Mouse (Mus musculus): ENCODE data around the gene Trex1. TPM values are rescaled to one million over a fixed set of nuclear protein-coding genes. Genes with fewer than 3 reads are reported as not detected.

Gene Trex1
- polyA plus RNA-seq, 1 experiment from 2014 or later, result 13.3 TPM

DNA sequence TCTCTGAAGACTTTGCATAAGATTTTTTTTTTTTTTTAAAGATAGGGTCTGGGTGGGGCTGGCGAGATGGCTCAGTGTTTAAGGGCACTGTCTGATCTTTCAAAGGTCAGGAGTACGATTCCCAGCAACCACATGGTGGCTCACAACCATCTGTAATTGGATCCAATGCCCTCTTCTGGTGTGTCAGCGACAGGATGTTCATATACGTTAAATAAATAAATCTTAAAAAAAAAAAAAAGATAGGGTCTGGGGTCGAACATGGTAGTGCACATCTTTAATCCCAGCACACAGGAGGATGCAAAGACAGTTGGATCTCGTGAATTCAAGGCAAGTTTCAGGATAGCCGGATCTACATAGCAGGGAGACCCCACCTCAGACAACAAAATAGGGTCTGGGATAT is 10.2 kb downstream of the Trex1 start:
- WGBS, result 74% methylated on average over 7 of the region's 7 CpGs
- Histone ChIP-seq H3K9me3 (ENCODE audit: control insufficient read depth, low read length) (no peaks in the 10 kb centered on the region), H3K4me1 (replicated peaks; ENCODE audit: control insufficient read depth, insufficient read depth) (no peaks in the 10 kb centered on the region), H3K4me2 (replicated peaks; ENCODE audit: low read depth) (no peak overlapping the region), H3K27me3 (ENCODE audit: control insufficient read depth, insufficient read depth, low read length) (no peaks in the 10 kb centered on the region), H3K36me3 (ENCODE audit: control insufficient read depth, insufficient read depth, low read length) (peaks cover 4% of the 10 kb centered on the region; the same call in 1 of the 2 replicates), H3K27ac (replicated peaks) (no peak overlapping the region), H3K9ac (ENCODE audit: low read length) (no peak overlapping the region), H3K4me3 (ENCODE audit: low read depth, low read length) (no peak overlapping the region)
- no peak for DNase-seq (ENCODE audit: low spot score)
- no peak for ATAC-seq (ENCODE audit: low FRiP score, low TSS enrichment)
- TF ChIP-seq CTCF (IDR thresholded peaks at IDR 0.05; ENCODE audit: low read depth) (no peak), EP300 (optimal IDR thresholded peaks at IDR 0.05) (no peak)

DNA sequence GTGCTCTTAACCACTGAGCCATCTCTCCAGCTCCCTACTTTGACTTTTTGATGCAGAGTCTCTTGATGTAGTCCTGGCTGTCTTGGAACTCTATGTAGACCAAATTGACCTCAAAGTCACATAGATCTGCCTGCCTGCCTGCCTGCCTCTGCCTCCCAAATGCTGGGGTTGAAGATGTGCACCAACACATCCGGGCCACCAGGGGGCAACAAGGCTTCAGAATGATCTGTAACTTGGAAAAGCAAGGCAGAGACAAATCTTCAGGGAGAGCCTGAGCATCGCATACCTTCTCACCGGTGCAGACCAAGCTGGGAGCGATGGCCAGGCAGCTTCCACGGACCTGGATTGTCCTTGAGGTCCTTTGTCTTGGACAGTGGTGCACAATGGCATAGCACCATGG is 13.2 kb downstream of the Trex1 start:
- WGBS, result 41% methylated on average over 5 of the region's 5 CpGs

DNA sequence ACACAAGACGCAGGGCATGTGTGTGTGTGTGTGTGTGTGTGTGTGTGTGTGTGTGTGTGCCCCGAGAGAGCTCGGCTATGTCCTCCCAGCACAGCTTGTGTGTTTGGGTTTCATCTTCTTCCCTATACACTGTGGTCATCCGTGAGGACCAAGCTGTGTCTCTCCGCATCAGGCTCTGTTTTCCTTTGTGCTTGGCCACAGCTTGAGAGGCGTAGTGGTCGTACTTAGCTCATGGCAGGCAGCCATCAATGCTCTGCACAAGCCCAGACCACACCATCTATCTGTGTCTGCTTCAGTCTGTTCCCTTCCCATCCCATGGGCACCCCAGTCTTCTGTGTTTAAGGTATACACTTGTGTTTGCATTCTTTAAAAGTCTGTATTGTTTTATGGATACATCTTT is 18.2 kb downstream of the Trex1 start:
- 53% methylated on average over 7 of the region's 7 CpGs for WGBS
- no peaks in the 10 kb centered on the region for H3K36me3 ChIP-seq (ENCODE audit: control insufficient read depth, insufficient read depth, low read length)
- H3K9me3 ChIP-seq (ENCODE audit: control insufficient read depth, low read length), result no peaks in the 10 kb centered on the region
- ATAC-seq (ENCODE audit: low FRiP score, low TSS enrichment) (no peak), DNase-seq (ENCODE audit: low spot score) (no peak)
- H3K4me1 ChIP-seq (replicated peaks; ENCODE audit: control insufficient read depth, insufficient read depth), result no peaks in the 10 kb centered on the region
- no peak overlapping the region for H3K4me3 ChIP-seq (ENCODE audit: low read depth, low read length)
- TF ChIP-seq CTCF (IDR thresholded peaks at IDR 0.05; ENCODE audit: low read depth), result no peak
- TF ChIP-seq EP300 (optimal IDR thresholded peaks at IDR 0.05), result no peak
- H3K27me3 ChIP-seq (ENCODE audit: control insufficient read depth, insufficient read depth, low read length), result no peaks in the 10 kb centered on the region
- peak overlapping the region; percentile 73; the same call in 1 of the 2 replicates for H3K4me2 ChIP-seq (replicated peaks; ENCODE audit: low read depth)
- H3K27ac ChIP-seq (replicated peaks), result peak overlapping the region; percentile 69; the same call in 1 of the 2 replicates
- H3K9ac ChIP-seq (ENCODE audit: low read length), result peak overlapping the region; percentile 31; the same call in 1 of the 2 replicates

More for the DNA sequence above, 13.2 kb downstream of the Trex1 start:
- H3K27me3 ChIP-seq (ENCODE audit: control insufficient read depth, insufficient read depth, low read length), result no peaks in the 10 kb centered on the region
- H3K9ac ChIP-seq (ENCODE audit: low read length), result no peak overlapping the region
- ATAC-seq (ENCODE audit: low FRiP score, low TSS enrichment), result peak; percentile 38; the same call in 1 of the 2 replicates
- no peak overlapping the region for H3K4me3 ChIP-seq (ENCODE audit: low read depth, low read length)
- no peaks in the 10 kb centered on the region for H3K9me3 ChIP-seq (ENCODE audit: control insufficient read depth, low read length)
- TF ChIP-seq CTCF (IDR thresholded peaks at IDR 0.05; ENCODE audit: low read depth) (peak; percentile 83), EP300 (optimal IDR thresholded peaks at IDR 0.05) (no peak)
- no peak overlapping the region for H3K4me2 ChIP-seq (replicated peaks; ENCODE audit: low read depth)
- peak; percentile 66 for DNase-seq (ENCODE audit: low spot score)
- H3K36me3 ChIP-seq (ENCODE audit: control insufficient read depth, insufficient read depth, low read length), result peaks cover 4% of the 10 kb centered on the region; the same call in 1 of the 2 replicates
- H3K4me1 ChIP-seq (replicated peaks; ENCODE audit: control insufficient read depth, insufficient read depth), result no peaks in the 10 kb centered on the region
- no peak overlapping the region for H3K27ac ChIP-seq (replicated peaks)

DNA sequence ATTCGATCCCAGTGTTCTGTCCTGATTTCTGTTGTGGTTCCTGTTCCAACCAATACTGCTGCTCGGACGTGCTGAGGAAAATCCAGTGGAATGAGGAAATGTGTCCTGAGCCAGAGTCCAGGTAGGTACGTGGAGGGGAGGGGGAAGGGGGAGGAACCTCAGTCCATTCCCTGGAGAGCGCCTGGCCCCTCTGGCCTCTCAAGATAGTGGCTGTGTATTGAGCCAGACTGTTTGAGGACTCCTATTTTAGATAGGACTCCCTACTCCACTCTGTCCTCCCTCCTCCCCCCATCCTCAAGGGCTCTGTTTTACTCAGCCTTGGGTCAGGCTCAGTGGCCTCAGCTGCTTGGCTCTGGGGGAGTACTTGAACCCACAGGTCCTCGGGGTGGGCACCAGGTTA is 18.6 kb downstream of the Trex1 start:
- no peaks in the 10 kb centered on the region for H3K36me3 ChIP-seq (ENCODE audit: control insufficient read depth, insufficient read depth, low read length)
- DNase-seq (ENCODE audit: low spot score) (peak; percentile 85), ATAC-seq (ENCODE audit: low FRiP score, low TSS enrichment) (peak; percentile 86)
- no peaks in the 10 kb centered on the region for H3K4me1 ChIP-seq (replicated peaks; ENCODE audit: control insufficient read depth, insufficient read depth)
- TF ChIP-seq CTCF (IDR thresholded peaks at IDR 0.05; ENCODE audit: low read depth) (peak; percentile 4; the same call in 1 of the 2 replicates), EP300 (optimal IDR thresholded peaks at IDR 0.05) (no peak)
- 45% methylated on average over 6 of the region's 6 CpGs for whole genome bisulfite sequencing
- H3K27ac ChIP-seq (replicated peaks), result peak overlapping the region; percentile 69
- no peaks in the 10 kb centered on the region for H3K9me3 ChIP-seq (ENCODE audit: control insufficient read depth, low read length)
- H3K4me2 ChIP-seq (replicated peaks; ENCODE audit: low read depth), result peak overlapping the region; percentile 73; the same call in 1 of the 2 replicates
- H3K4me3 ChIP-seq (ENCODE audit: low read depth, low read length), result no peak overlapping the region
- H3K9ac ChIP-seq (ENCODE audit: low read length), result peak overlapping the region; percentile 31; the same call in 1 of the 2 replicates
- no peaks in the 10 kb centered on the region for H3K27me3 ChIP-seq (ENCODE audit: control insufficient read depth, insufficient read depth, low read length)

GRCm38 (mm10) chr9:109040216-109040615 is 19.3 kb downstream of the Trex1 start:
- WGBS, result 66% methylated on average over 8 of the region's 8 CpGs
- peak overlapping the region; percentile 15; the same call in 1 of the 2 replicates for H3K4me3 ChIP-seq (ENCODE audit: low read depth, low read length)
- no peaks in the 10 kb centered on the region for H3K27me3 ChIP-seq (ENCODE audit: control insufficient read depth, insufficient read depth, low read length)
- peak; percentile 34 for DNase-seq (ENCODE audit: low spot score)
- no peak for TF ChIP-seq CTCF (IDR thresholded peaks at IDR 0.05; ENCODE audit: low read depth)
- no peak for TF ChIP-seq EP300 (optimal IDR thresholded peaks at IDR 0.05)
- H3K9me3 ChIP-seq (ENCODE audit: control insufficient read depth, low read length), result no peaks in the 10 kb centered on the region
- no peak overlapping the region for H3K9ac ChIP-seq (ENCODE audit: low read length)
- no peaks in the 10 kb centered on the region for H3K36me3 ChIP-seq (ENCODE audit: control insufficient read depth, insufficient read depth, low read length)
- H3K4me2 ChIP-seq (replicated peaks; ENCODE audit: low read depth), result peak overlapping the region; percentile 73
- peak overlapping the region; percentile 69 for H3K27ac ChIP-seq (replicated peaks)
- H3K4me1 ChIP-seq (replicated peaks; ENCODE audit: control insufficient read depth, insufficient read depth), result no peaks in the 10 kb centered on the region
- peak; percentile 13; the same call in 1 of the 2 replicates for ATAC-seq (ENCODE audit: low FRiP score, low TSS enrichment)

DNA sequence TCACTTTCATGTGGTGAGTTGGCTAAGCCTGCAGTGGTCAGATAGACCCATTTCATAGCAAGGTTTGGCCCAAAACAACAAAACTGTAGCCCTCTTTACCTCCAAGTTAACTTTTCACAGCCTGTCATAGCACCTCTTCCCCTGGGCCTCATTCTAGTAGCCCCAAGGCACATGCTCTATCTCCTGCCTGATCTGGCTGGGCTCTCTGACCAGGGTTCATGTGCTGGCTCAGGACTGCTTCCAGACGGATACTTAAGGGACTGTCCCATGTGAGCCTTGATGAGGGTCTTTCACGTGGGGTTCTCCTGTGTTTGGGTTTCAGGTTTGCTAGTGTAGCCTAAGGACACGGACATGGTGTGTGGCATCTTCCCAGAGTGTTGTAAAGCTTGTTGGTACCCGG is 19.9 kb downstream of the Trex1 start:
- DNase-seq (ENCODE audit: low spot score), result no peak
- TF ChIP-seq EP300 (optimal IDR thresholded peaks at IDR 0.05) (no peak), CTCF (IDR thresholded peaks at IDR 0.05; ENCODE audit: low read depth) (no peak)
- H3K4me2 ChIP-seq (replicated peaks; ENCODE audit: low read depth), result peak overlapping the region; percentile 73
- no peaks in the 10 kb centered on the region for H3K36me3 ChIP-seq (ENCODE audit: control insufficient read depth, insufficient read depth, low read length)
- no peaks in the 10 kb centered on the region for H3K4me1 ChIP-seq (replicated peaks; ENCODE audit: control insufficient read depth, insufficient read depth)
- no peaks in the 10 kb centered on the region for H3K27me3 ChIP-seq (ENCODE audit: control insufficient read depth, insufficient read depth, low read length)
- peak overlapping the region; percentile 91 for H3K27ac ChIP-seq (replicated peaks)
- H3K4me3 ChIP-seq (ENCODE audit: low read depth, low read length), result peak overlapping the region; percentile 77
- H3K9ac ChIP-seq (ENCODE audit: low read length), result no peak overlapping the region
- H3K9me3 ChIP-seq (ENCODE audit: control insufficient read depth, low read length), result no peaks in the 10 kb centered on the region
- ATAC-seq (ENCODE audit: low FRiP score, low TSS enrichment), result no peak; the same call in 1 of the 2 replicates
- WGBS, result 66% methylated on average over 4 of the region's 4 CpGs

Data from stomach, postnatal 0 days (tissue).